Mouse (Mus musculus) midbrain, embryonic 10.5 days (tissue): ENCODE data around the gene Cxcl15. TPM values are rescaled to one million over a fixed set of nuclear protein-coding genes. Genes with fewer than 3 reads are reported as not detected.
"Not testable (repeated sequence)": the region's sequence is repeated elsewhere in the genome, so short reads cannot be mapped to it uniquely, and the experiment has no call there.

Experiments
- DNase-seq: peaks from one replicate; pipeline ENCODE4 v3.0.0-alpha.2; 2017; ENCODE audit warnings: low spot score
- H3K27ac ChIP-seq: fragments of 300-500 bp; sonication (generic); replicated peaks from 2 replicates; pipeline ENCODE4 v1.5.1; 2016; ENCODE audit warnings: mild to moderate bottlenecking
- H3K27me3 ChIP-seq: fragments of 300-500 bp; sonication (generic); 2 replicates; pipeline ENCODE4 v1.6.1; 2016; ENCODE audit warnings: low read depth, mild to moderate bottlenecking; ENCODE audit not compliant: poor library complexity, severe bottlenecking
- H3K36me3 ChIP-seq: fragments of 300-500 bp; sonication (generic); 2 replicates; pipeline ENCODE4 v1.6.1; 2016; ENCODE audit warnings: mild to moderate bottlenecking, moderate library complexity
- H3K4me1 ChIP-seq: fragments of 300-500 bp; sonication (generic); 2 replicates; pipeline ENCODE4 v1.6.1; 2016
- H3K4me3 ChIP-seq: fragments of 300-500 bp; sonication (generic); 2 replicates; pipeline ENCODE4 v1.5.1; 2016; ENCODE audit warnings: mild to moderate bottlenecking, moderate library complexity
- H3K9me3 ChIP-seq: fragments of 300-500 bp; sonication (generic); replicated peaks from 2 replicates; pipeline ENCODE4 v1.6.1; 2016; ENCODE audit warnings: mild to moderate bottlenecking
- WGBS: fragments of 180-500 bp; shearing (Covaris S2); methylation state at CpG from one replicate; pipeline ENCODE4 v1.1.7; 2016; 5-methylcytosine and 5-hydroxymethylcytosine counted together
- polyA plus RNA-seq: library from polyadenylated mRNA; unstranded; fragments of >200 nt; fragmentation: Nextera tagmentation; extraction: Ambion mirVana; gene quantifications from 2 replicates; pipeline ENCODE4 v1.2.1, GENCODE M21; 2016

Gene Cxcl15
- polyA plus RNA-seq, 1 experiment from 2014 or later, result not detected

- no peak overlapping the region for H3K4me3 ChIP-seq
- H3K9me3 ChIP-seq, result no peaks in the 10 kb centered on the region
- H3K36me3 ChIP-seq, result no peaks in the 10 kb centered on the region
- DNase-seq, result no peak
- no peak overlapping the region for H3K27ac ChIP-seq
- no peaks in the 10 kb centered on the region for H3K4me1 ChIP-seq
- WGBS, result 80% methylated on average over 3 of the region's 3 CpGs
- H3K27me3 ChIP-seq, result no peaks in the 10 kb centered on the region
Measured at GRCm38 (mm10) chr5:90807176-90807950, 13.0 kb downstream of the Cxcl15 start.

- H3K27me3 ChIP-seq, result no peaks in the 10 kb centered on the region
- no peaks in the 10 kb centered on the region for H3K9me3 ChIP-seq
- no peak overlapping the region for H3K4me3 ChIP-seq
- H3K36me3 ChIP-seq, result no peaks in the 10 kb centered on the region
- no peak overlapping the region for H3K27ac ChIP-seq
- DNase-seq, result no peak
- H3K4me1 ChIP-seq, result no peaks in the 10 kb centered on the region
Measured at GRCm38 (mm10) chr5:90819756-90820155, 25.4 kb downstream of the Cxcl15 start.

GRCm38 (mm10) chr5:90832145-90832767 lies 37.9 kb downstream of the Cxcl15 start:
- DNase-seq, result no peak
- Histone ChIP-seq H3K36me3 (no peaks in the 10 kb centered on the region), H3K9me3 (no peaks in the 10 kb centered on the region), H3K27me3 (no peaks in the 10 kb centered on the region), H3K4me1 (no peaks in the 10 kb centered on the region), H3K4me3 (no peak overlapping the region), H3K27ac (no peak overlapping the region)
- WGBS, result 84% methylated on average over 11 of the region's 11 CpGs

GRCm38 (mm10) chr5:90832768-90833388 lies 38.5 kb downstream of the Cxcl15 start:
- 89% methylated on average over 8 of the region's 8 CpGs for WGBS
- no peaks in the 10 kb centered on the region for H3K27me3 ChIP-seq
- H3K4me1 ChIP-seq, result no peaks in the 10 kb centered on the region
- no peak overlapping the region for H3K27ac ChIP-seq
- no peaks in the 10 kb centered on the region for H3K36me3 ChIP-seq
- no peak for DNase-seq
- H3K9me3 ChIP-seq, result no peaks in the 10 kb centered on the region
- no peak overlapping the region for H3K4me3 ChIP-seq

GRCm38 (mm10) chr5:90834436-90834835 lies 40.1 kb downstream of the Cxcl15 start:
- WGBS, result 93% methylated on average over 4 of the region's 4 CpGs

GRCm38 (mm10) chr5:90838582-90838981 lies 44.2 kb downstream of the Cxcl15 start:
- no peaks in the 10 kb centered on the region for H3K9me3 ChIP-seq
- DNase-seq, result no peak
- H3K27me3 ChIP-seq, result no peaks in the 10 kb centered on the region
- no peak overlapping the region for H3K27ac ChIP-seq
- H3K36me3 ChIP-seq, result no peaks in the 10 kb centered on the region
- no peak overlapping the region for H3K4me3 ChIP-seq
- no peaks in the 10 kb centered on the region for H3K4me1 ChIP-seq
- WGBS, result 89% methylated on average over 5 of the region's 5 CpGs

More at GRCm38 (mm10) chr5:90834436-90834835, 40.1 kb downstream of the Cxcl15 start:
- H3K4me3 ChIP-seq, result no peak overlapping the region
- H3K4me1 ChIP-seq, result no peaks in the 10 kb centered on the region
- H3K9me3 ChIP-seq, result no peaks in the 10 kb centered on the region
- H3K27me3 ChIP-seq, result no peaks in the 10 kb centered on the region
- H3K27ac ChIP-seq, result no peak overlapping the region
- H3K36me3 ChIP-seq, result no peaks in the 10 kb centered on the region
- no peak for DNase-seq

- no peaks in the 10 kb centered on the region for H3K9me3 ChIP-seq
- 84% methylated on average over 7 of the region's 7 CpGs for WGBS
- DNase-seq, result no peak
- no peaks in the 10 kb centered on the region for H3K36me3 ChIP-seq
- no peaks in the 10 kb centered on the region for H3K27me3 ChIP-seq
- no peak overlapping the region for H3K4me3 ChIP-seq
- H3K4me1 ChIP-seq, result no peaks in the 10 kb centered on the region
- no peak overlapping the region for H3K27ac ChIP-seq
Measured at GRCm38 (mm10) chr5:90840902-90841869, 46.9 kb downstream of the Cxcl15 start.

GRCm38 (mm10) chr5:90843891-90844290 lies 49.6 kb downstream of the Cxcl15 start:
- Histone ChIP-seq H3K27me3 (no peaks in the 10 kb centered on the region), H3K4me1 (no peaks in the 10 kb centered on the region), H3K4me3 (no peak overlapping the region), H3K36me3 (no peaks in the 10 kb centered on the region), H3K27ac (no peak overlapping the region), H3K9me3 (no peaks in the 10 kb centered on the region)
- 95% methylated on average over 3 of the region's 3 CpGs for WGBS
- DNase-seq, result no peak

- H3K4me3 ChIP-seq, DNase-seq, H3K36me3 ChIP-seq, H3K27me3 ChIP-seq, H3K4me1 ChIP-seq, H3K9me3 ChIP-seq, H3K27ac ChIP-seq: not testable (repeated sequence)
- WGBS, result 94% methylated on average over 7 of the region's 7 CpGs
Measured at GRCm38 (mm10) chr5:90850096-90850495, 55.8 kb downstream of the Cxcl15 start.

GRCm38 (mm10) chr5:90851391-90851790 lies 57.1 kb downstream of the Cxcl15 start:
- DNase-seq, H3K4me3 ChIP-seq, H3K36me3 ChIP-seq, H3K9me3 ChIP-seq, H3K4me1 ChIP-seq, H3K27me3 ChIP-seq, H3K27ac ChIP-seq: not testable (repeated sequence)
- 97% methylated on average over 11 of the region's 11 CpGs for WGBS
